Mouse (Mus musculus) heart, postnatal 4 days (tissue): ENCODE measurements around the gene Zfp697. TPM values are rescaled to one million over a fixed set of nuclear protein-coding genes. Genes with fewer than 3 reads are reported as not detected.
A peak's percentile ranks its signal among the peaks of the same experiment; 100 is the strongest.
"Not testable (repeated sequence)": the region's sequence is repeated elsewhere in the genome, so short reads cannot be mapped to it uniquely, and the experiment has no call there.

Experiments used
- DNase-seq: peaks from one replicate; pipeline ENCODE4 v3.0.0; 2021
- total RNA-seq, 2 experiments: library from RNA; stranded (reverse); gene quantifications; 2 replicates each; pipeline ENCODE4 v1.2.3; 2021

The Zfp697 gene
- total RNA-seq, 2 experiments from 2014 or later = 9.4 to 9.8 TPM

- DNase-seq = not testable (repeated sequence)
Observed at GRCm38 (mm10) chr3:98524552-98524951, 142.3 kb downstream of the Zfp697 start.

GRCm38 (mm10) chr3:98524978-98525377, 142.7 kb downstream of the Zfp697 start:
- DNase-seq = not testable (repeated sequence)

GRCm38 (mm10) chr3:98547641-98548040, 165.4 kb downstream of the Zfp697 start:
- DNase-seq = not testable (repeated sequence)

- DNase-seq = not testable (repeated sequence)
Observed at GRCm38 (mm10) chr3:98548495-98548894, 166.2 kb downstream of the Zfp697 start.

GRCm38 (mm10) chr3:98550215-98550614, 168.0 kb downstream of the Zfp697 start:
- not testable (repeated sequence) for DNase-seq

- not testable (repeated sequence) for DNase-seq
Observed at GRCm38 (mm10) chr3:98550832-98551231, 168.6 kb downstream of the Zfp697 start.

- not testable (repeated sequence) for DNase-seq
Observed at GRCm38 (mm10) chr3:98560711-98561110, 178.4 kb downstream of the Zfp697 start.

GRCm38 (mm10) chr3:98563831-98564230, 181.6 kb downstream of the Zfp697 start:
- DNase-seq = not testable (repeated sequence)

- DNase-seq = not testable (repeated sequence)
Observed at GRCm38 (mm10) chr3:98564894-98565293, 182.6 kb downstream of the Zfp697 start.

GRCm38 (mm10) chr3:98567717-98568116, 185.5 kb downstream of the Zfp697 start:
- DNase-seq = not testable (repeated sequence)

GRCm38 (mm10) chr3:98581024-98581423, 198.8 kb downstream of the Zfp697 start:
- DNase-seq = peak; percentile 46

GRCm38 (mm10) chr3:98582202-98582601, 199.9 kb downstream of the Zfp697 start:
- not testable (repeated sequence) for DNase-seq

- DNase-seq = not testable (repeated sequence)
Observed at GRCm38 (mm10) chr3:98582622-98583021, 200.4 kb downstream of the Zfp697 start.

GRCm38 (mm10) chr3:98587721-98588120, 205.5 kb downstream of the Zfp697 start:
- DNase-seq = no peak

- no peak for DNase-seq
Observed at GRCm38 (mm10) chr3:98588707-98589106, 206.4 kb downstream of the Zfp697 start, which contains the start of gene Gm10681. Gm10681 (minus strand) TSS chr3:98588807.

GRCm38 (mm10) chr3:98613540-98613939, 231.3 kb downstream of the Zfp697 start:
- DNase-seq = not testable (repeated sequence)

GRCm38 (mm10) chr3:98613963-98614362, 231.7 kb downstream of the Zfp697 start:
- DNase-seq = no peak

- not testable (repeated sequence) for DNase-seq
Observed at GRCm38 (mm10) chr3:98614406-98614927, 232.2 kb downstream of the Zfp697 start.

GRCm38 (mm10) chr3:98616244-98616643, 234.0 kb downstream of the Zfp697 start:
- not testable (repeated sequence) for DNase-seq

- DNase-seq = not testable (repeated sequence)
Observed at GRCm38 (mm10) chr3:98616786-98617185, 234.5 kb downstream of the Zfp697 start.

- no peak for DNase-seq
Observed at GRCm38 (mm10) chr3:98629633-98630032, 247.4 kb downstream of the Zfp697 start.

GRCm38 (mm10) chr3:98630152-98630551, 247.9 kb downstream of the Zfp697 start, which contains the start of gene Hsd3b5:
Hsd3b5 (minus strand) TSS chr3:98630252.
- no peak for DNase-seq

- no peak for DNase-seq
Observed at GRCm38 (mm10) chr3:98635145-98635544, 252.9 kb downstream of the Zfp697 start.

GRCm38 (mm10) chr3:98680786-98681185, 298.5 kb downstream of the Zfp697 start:
- DNase-seq = no peak
